Mouse (Mus musculus) liver, embryonic 12.5 days (tissue): ENCODE data around the gene Myo3b. TPM values are rescaled to one million over a fixed set of nuclear protein-coding genes. Genes with fewer than 3 reads are reported as not detected.

Experiments used
- ATAC-seq: fragments of 200-750 bp; cut with Nextera tagmentation; 2 replicates; pipeline ENCODE4 v1.8.0; 2017; ENCODE audit warnings: moderate number of reproducible peaks, mild to moderate bottlenecking, moderate library complexity
- H3K27ac ChIP-seq: fragments of 300-500 bp; sonication (generic); 2 replicates; pipeline ENCODE4 v1.5.1; 2016; ENCODE audit warnings: mild to moderate bottlenecking
- H3K27me3 ChIP-seq: fragments of 300-500 bp; sonication (generic); replicated peaks from 2 replicates; pipeline ENCODE4 v1.6.1; 2016; ENCODE audit warnings: mild to moderate bottlenecking, moderate library complexity
- H3K36me3 ChIP-seq: fragments of 300-500 bp; sonication (generic); 2 replicates; pipeline ENCODE4 v1.6.1; 2016; ENCODE audit warnings: mild to moderate bottlenecking, moderate library complexity
- H3K4me1 ChIP-seq: fragments of 300-500 bp; sonication (generic); 2 replicates; pipeline ENCODE4 v1.6.1; 2016
- H3K4me2 ChIP-seq: fragments of 300-500 bp; sonication (generic); 2 replicates; pipeline ENCODE4 v1.6.1; 2016; ENCODE audit warnings: mild to moderate bottlenecking, moderate library complexity
- H3K4me3 ChIP-seq: fragments of 300-500 bp; sonication (generic); 2 replicates; pipeline ENCODE4 v1.5.1; 2016; ENCODE audit warnings: mild to moderate bottlenecking, moderate library complexity
- H3K9ac ChIP-seq: fragments of 300-500 bp; sonication (generic); 2 replicates; pipeline ENCODE4 v1.6.1; 2016; ENCODE audit warnings: mild to moderate bottlenecking, moderate library complexity
- H3K9me3 ChIP-seq: fragments of 300-500 bp; sonication (generic); replicated peaks from 2 replicates; pipeline ENCODE4 v1.6.1; 2016; ENCODE audit warnings: mild to moderate bottlenecking, moderate library complexity
- WGBS: fragments of 180-500 bp; shearing (Covaris S2); methylation state at CpG from one replicate; pipeline ENCODE4 v1.1.7; 2016; ENCODE audit not compliant: insufficient replicate concordance; 5-methylcytosine and 5-hydroxymethylcytosine counted together
- polyA plus RNA-seq: library from polyadenylated mRNA; unstranded; fragments of >200 nt; fragmentation: Nextera tagmentation; extraction: Ambion mirVana; gene quantifications from 2 replicates; pipeline ENCODE4 v1.2.1, GENCODE M21; 2016

The Myo3b gene
- polyA plus RNA-seq, 1 experiment from 2014 or later: not detected

GRCm38 (mm10) chr2:70031472-70031871, 7.5 kb upstream of the Myo3b start:
- H3K4me1 ChIP-seq: no peaks in the 10 kb centered on the region
- no peak overlapping the region for H3K4me3 ChIP-seq
- H3K36me3 ChIP-seq: no peaks in the 10 kb centered on the region
- H3K27me3 ChIP-seq: no peaks in the 10 kb centered on the region; the same call in 1 of the 2 replicates
- 71% methylated on average over 2 of the region's 2 CpGs for WGBS
- no peak overlapping the region for H3K27ac ChIP-seq
- H3K9ac ChIP-seq: no peak overlapping the region
- no peaks in the 10 kb centered on the region for H3K9me3 ChIP-seq
- ATAC-seq: no peak
- no peak overlapping the region for H3K4me2 ChIP-seq

DNA sequence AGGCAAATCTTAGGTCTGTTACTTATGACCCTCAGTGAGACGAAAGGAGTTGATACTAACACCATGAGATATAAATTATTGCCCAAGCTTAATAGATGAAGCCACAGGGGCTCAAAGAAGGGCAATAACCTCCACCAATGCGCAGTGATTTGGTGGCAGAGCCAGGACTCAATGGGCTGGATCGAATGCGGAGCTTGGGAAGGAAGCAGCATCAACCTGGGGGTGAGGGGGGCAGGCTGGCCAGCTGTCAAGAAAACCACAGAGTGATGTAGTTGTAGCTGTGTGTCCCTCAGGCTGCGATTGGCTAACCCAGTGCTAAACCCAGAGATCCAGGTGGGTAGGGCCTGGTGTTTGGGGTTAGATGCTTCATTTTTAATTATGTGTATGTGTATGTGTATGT, 4.0 kb upstream of the Myo3b start:
- Histone ChIP-seq H3K36me3 (no peaks in the 10 kb centered on the region), H3K27ac (no peak overlapping the region), H3K4me2 (no peak overlapping the region), H3K4me1 (no peaks in the 10 kb centered on the region), H3K4me3 (no peak overlapping the region), H3K9ac (no peak overlapping the region), H3K27me3 (peaks cover 7% of the 10 kb centered on the region; the same call in 1 of the 2 replicates), H3K9me3 (no peaks in the 10 kb centered on the region)
- 66% methylated on average over 5 of the region's 5 CpGs for WGBS
- ATAC-seq: no peak

DNA sequence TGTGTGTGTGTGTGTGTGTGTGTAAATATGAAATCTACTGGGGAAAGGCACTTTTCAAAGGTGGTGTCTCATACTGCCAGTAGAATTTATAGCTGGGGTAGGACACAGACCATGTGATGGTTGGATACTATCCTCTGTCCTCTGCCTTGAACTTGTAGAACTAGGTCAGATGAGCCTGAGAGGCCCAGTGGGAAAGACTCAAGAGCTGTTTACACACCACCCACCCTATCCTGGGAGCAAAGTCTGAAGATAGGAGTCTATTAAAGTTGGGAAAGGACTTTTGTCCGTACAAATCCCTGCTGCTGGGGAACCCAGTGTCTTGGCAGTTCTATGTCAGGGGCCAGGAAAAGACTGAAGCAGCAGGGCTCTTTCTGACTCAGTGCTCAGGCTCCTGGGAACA, 3.6 kb upstream of the Myo3b start:
- 63% methylated on average over 1 of the region's 1 CpGs for WGBS
- no peaks in the 10 kb centered on the region for H3K9me3 ChIP-seq
- H3K27me3 ChIP-seq: peaks cover 7% of the 10 kb centered on the region; the same call in 1 of the 2 replicates
- H3K36me3 ChIP-seq: no peaks in the 10 kb centered on the region
- no peaks in the 10 kb centered on the region for H3K4me1 ChIP-seq
- no peak overlapping the region for H3K4me3 ChIP-seq
- H3K27ac ChIP-seq: no peak overlapping the region
- no peak overlapping the region for H3K9ac ChIP-seq
- H3K4me2 ChIP-seq: no peak overlapping the region
- no peak for ATAC-seq

DNA sequence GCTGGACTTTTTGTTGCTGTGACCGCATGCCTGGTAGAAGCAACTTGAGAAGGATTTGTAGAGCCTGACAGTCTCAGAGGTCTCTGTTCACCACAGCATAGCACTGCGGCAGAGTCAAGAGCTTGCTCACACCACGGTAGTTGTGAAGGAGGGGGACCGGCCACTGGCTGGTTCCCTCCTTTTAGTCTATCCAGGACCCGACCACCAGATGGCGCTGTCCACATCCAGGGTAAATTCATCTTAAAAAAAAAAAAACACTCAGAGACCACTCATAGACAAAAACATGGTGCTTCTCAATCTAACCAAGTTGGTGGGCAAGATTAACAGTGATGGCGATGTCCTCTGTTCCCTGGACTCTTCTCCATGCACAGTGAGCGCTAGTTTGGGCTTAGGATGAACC, 1.7 kb upstream of the Myo3b start:
- ATAC-seq: no peak
- Histone ChIP-seq H3K27ac (no peak overlapping the region), H3K9me3 (no peaks in the 10 kb centered on the region), H3K4me3 (no peak overlapping the region), H3K4me1 (no peaks in the 10 kb centered on the region), H3K9ac (no peak overlapping the region), H3K27me3 (peaks cover 7% of the 10 kb centered on the region; the same call in 1 of the 2 replicates), H3K4me2 (no peak overlapping the region), H3K36me3 (no peaks in the 10 kb centered on the region)
- WGBS: 53% methylated on average over 8 of the region's 8 CpGs

- no peaks in the 10 kb centered on the region for H3K9me3 ChIP-seq
- H3K27me3 ChIP-seq: no peaks in the 10 kb centered on the region
- H3K9ac ChIP-seq: no peak overlapping the region
- H3K27ac ChIP-seq: no peak overlapping the region
- H3K4me3 ChIP-seq: no peak overlapping the region
- no peak for ATAC-seq
- H3K4me2 ChIP-seq: no peak overlapping the region
- 61% methylated on average over 6 of the region's 6 CpGs for WGBS
- H3K4me1 ChIP-seq: no peaks in the 10 kb centered on the region
- no peaks in the 10 kb centered on the region for H3K36me3 ChIP-seq
These were observed 5.5 kb downstream of the Myo3b start for GRCm38 (mm10) chr2:70044466-70044865.

- no peak overlapping the region for H3K4me3 ChIP-seq
- H3K27ac ChIP-seq: no peak overlapping the region
- H3K27me3 ChIP-seq: no peaks in the 10 kb centered on the region
- WGBS: 65% methylated on average over 11 of the region's 11 CpGs
- H3K9ac ChIP-seq: no peak overlapping the region
- H3K4me2 ChIP-seq: no peak overlapping the region
- no peaks in the 10 kb centered on the region for H3K9me3 ChIP-seq
- H3K4me1 ChIP-seq: no peaks in the 10 kb centered on the region
- ATAC-seq: no peak
- H3K36me3 ChIP-seq: no peaks in the 10 kb centered on the region
These were observed 8.9 kb downstream of the Myo3b start for GRCm38 (mm10) chr2:70047868-70048267.

GRCm38 (mm10) chr2:70053803-70054202, 14.9 kb downstream of the Myo3b start:
- no peak for ATAC-seq
- H3K4me3 ChIP-seq: no peak overlapping the region
- no peaks in the 10 kb centered on the region for H3K4me1 ChIP-seq
- no peak overlapping the region for H3K4me2 ChIP-seq
- H3K9me3 ChIP-seq: no peaks in the 10 kb centered on the region
- H3K27me3 ChIP-seq: no peaks in the 10 kb centered on the region
- 76% methylated on average over 9 of the region's 9 CpGs for WGBS
- no peak overlapping the region for H3K9ac ChIP-seq
- no peak overlapping the region for H3K27ac ChIP-seq
- H3K36me3 ChIP-seq: no peaks in the 10 kb centered on the region

GRCm38 (mm10) chr2:70058201-70058600, 19.3 kb downstream of the Myo3b start:
- Histone ChIP-seq H3K36me3 (no peaks in the 10 kb centered on the region), H3K27me3 (0 out of 2 replicates have a peak, but pooled peaks cover 4% of the 10 kb centered on the region), H3K9me3 (no peaks in the 10 kb centered on the region), H3K9ac (no peak overlapping the region), H3K4me2 (no peak overlapping the region), H3K4me1 (no peaks in the 10 kb centered on the region), H3K27ac (no peak overlapping the region), H3K4me3 (no peak overlapping the region)
- ATAC-seq: no peak
- WGBS: 68% methylated on average over 4 of the region's 4 CpGs

DNA sequence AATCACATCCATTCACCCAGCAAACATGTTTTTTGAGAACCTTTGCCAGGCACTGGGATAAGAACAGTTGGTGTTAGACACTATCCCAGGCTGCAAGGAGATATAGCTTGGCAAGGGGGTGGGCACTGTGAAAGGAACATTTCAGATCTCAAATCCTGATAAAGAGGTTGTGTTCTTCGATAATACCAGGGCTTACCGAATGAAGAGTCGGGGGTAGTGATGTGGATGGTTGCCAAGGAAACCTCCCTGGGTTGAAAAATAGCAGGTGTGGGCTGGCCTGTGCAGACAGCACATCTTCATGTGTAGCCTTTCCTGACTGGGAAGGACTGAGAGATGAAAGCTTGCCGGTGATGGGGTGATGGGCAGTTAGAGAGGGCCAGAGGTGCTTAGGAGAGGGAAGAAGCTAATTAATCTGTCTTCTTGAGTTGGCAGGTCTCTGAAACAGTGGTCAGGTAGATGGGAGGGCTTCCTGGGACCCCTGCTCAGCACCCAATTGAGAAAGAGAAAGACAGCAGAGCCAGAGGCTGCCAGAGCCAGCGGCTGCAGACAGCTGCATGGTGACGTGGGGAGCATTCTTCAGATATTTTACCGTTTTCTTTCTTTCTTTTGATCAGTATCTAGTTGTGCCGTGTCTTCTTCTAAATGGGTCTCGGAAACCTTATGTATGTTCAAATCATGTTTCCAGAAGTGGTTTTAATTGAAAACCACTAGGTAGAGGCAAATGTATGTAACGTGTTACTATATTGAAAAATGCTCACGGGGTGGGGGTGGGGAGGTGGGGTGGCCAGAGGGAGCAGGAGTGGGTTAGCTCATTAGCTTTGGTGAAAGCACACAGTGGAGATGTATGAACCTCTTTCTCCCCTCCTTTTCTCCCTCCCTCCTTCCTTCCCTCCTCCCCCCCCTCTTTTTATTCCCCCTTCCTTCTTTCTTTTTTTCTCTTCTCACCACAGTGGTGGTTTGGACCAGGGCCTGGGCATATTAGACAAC, 21.7 kb downstream of the Myo3b start:
- H3K9me3 ChIP-seq: no peaks in the 10 kb centered on the region
- H3K4me1 ChIP-seq: no peaks in the 10 kb centered on the region
- H3K4me3 ChIP-seq: no peak overlapping the region
- H3K4me2 ChIP-seq: no peak overlapping the region
- H3K36me3 ChIP-seq: no peaks in the 10 kb centered on the region
- no peak overlapping the region for H3K9ac ChIP-seq
- no peak overlapping the region for H3K27ac ChIP-seq
- peaks cover 9% of the 10 kb centered on the region; the same call in 1 of the 2 replicates for H3K27me3 ChIP-seq
- 58% methylated on average over 11 of the region's 11 CpGs for WGBS
- ATAC-seq: no peak

GRCm38 (mm10) chr2:70065116-70065515, 26.2 kb downstream of the Myo3b start:
- Histone ChIP-seq H3K27ac (no peak overlapping the region), H3K27me3 (peaks cover 9% of the 10 kb centered on the region; the same call in 1 of the 2 replicates), H3K4me1 (no peaks in the 10 kb centered on the region), H3K36me3 (no peaks in the 10 kb centered on the region), H3K9ac (no peak overlapping the region), H3K4me3 (no peak overlapping the region), H3K4me2 (no peak overlapping the region), H3K9me3 (no peaks in the 10 kb centered on the region)
- ATAC-seq: no peak
- 57% methylated on average over 6 of the region's 6 CpGs for WGBS

GRCm38 (mm10) chr2:70065729-70066300, 26.9 kb downstream of the Myo3b start:
- WGBS: 63% methylated on average over 7 of the region's 7 CpGs
- peaks cover 5% of the 10 kb centered on the region; the same call in 1 of the 2 replicates for H3K27me3 ChIP-seq
- H3K4me3 ChIP-seq: no peak overlapping the region
- H3K27ac ChIP-seq: no peak overlapping the region
- H3K4me1 ChIP-seq: no peaks in the 10 kb centered on the region
- ATAC-seq: no peak
- no peaks in the 10 kb centered on the region for H3K9me3 ChIP-seq
- H3K4me2 ChIP-seq: no peak overlapping the region
- no peaks in the 10 kb centered on the region for H3K36me3 ChIP-seq
- no peak overlapping the region for H3K9ac ChIP-seq

DNA sequence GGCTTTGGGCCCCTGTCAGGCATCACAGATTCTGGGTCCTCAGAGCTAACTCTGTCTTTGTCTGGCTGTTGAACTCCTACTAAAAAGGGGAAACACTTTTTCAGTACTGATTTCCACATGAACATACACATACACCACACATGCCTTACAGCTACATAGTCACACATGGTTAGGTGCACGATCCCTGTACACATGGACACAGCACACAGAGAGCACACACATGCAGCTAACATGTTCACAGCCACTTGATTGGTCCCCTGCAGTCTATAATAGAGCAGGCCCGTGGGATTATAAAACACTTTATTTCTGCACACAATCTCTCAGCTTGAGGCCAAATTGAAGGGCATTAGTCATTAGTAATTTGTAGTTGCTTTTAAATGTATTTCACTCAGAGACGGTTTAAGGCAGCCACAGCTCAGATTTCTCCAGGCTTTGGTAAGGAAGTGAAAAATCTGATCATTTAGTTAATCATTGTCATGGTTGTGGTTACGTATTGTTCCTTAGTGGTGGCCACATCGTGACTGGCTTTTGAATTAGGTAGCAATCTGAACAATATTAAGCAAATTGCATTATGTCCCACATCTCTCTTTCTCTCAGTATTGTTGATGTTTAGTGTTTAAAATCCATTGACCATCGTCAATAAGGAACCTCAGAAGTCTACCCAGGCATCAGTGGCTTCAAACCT, 27.6 kb downstream of the Myo3b start:
- Histone ChIP-seq H3K4me1 (no peaks in the 10 kb centered on the region), H3K9ac (no peak overlapping the region), H3K9me3 (no peaks in the 10 kb centered on the region), H3K36me3 (no peaks in the 10 kb centered on the region), H3K27ac (no peak overlapping the region), H3K27me3 (peaks cover 5% of the 10 kb centered on the region; the same call in 1 of the 2 replicates), H3K4me2 (no peak overlapping the region), H3K4me3 (no peak overlapping the region)
- ATAC-seq: no peak
- 52% methylated on average over 6 of the region's 6 CpGs for WGBS
